ENCODE assay signal across 1 mouse cellular context in the genomic region with DNA sequence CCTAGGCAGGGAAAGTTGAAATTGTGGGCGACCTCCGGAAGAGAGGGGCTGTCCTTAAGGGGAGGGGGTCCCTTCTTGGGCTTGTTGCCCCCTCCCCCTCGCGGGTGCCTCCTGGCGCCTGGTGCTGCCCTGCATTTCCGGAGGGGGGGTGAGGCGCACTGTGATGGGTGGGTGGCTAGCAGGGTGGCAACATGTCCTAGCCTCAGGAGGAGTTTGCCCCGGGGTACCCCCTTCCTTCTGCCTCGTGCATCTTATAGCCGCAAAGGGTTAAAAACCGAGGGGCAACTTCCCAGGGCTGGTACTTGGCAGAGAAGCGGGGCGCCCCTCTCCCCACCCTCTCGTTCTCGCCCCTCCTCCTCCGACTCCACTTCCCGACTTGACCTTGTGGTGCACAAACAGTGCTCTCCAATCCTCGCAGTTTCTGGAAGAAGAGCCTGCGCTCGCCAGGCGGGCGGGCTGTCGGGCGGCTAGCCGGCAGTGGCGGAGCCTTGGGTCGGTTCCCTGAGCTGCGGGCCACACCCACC.
TF ChIP-seq lines count a peak whose summit lies in the region.

No protein-coding gene starts in this region.

TF ChIP-seq in C2C12, 6 proteins besides CTCF, POLR2A, EP300 and RAD21:
- TF ChIP-seq MYOG (IDR thresholded peaks at IDR 0.05; ENCODE audit: control insufficient read depth, extremely low read depth, insufficient read length) (no peak), USF1 (IDR thresholded peaks at IDR 0.05; ENCODE audit: low read depth) (no peak), MYOD1 (IDR thresholded peaks at IDR 0.05; ENCODE audit: control insufficient read depth, insufficient read length, low read depth) (no peak)
